Mouse (Mus musculus) spleen, adult 2 months (tissue): ENCODE measurements at regions not wholly inside any gene's neighbourhood (a gene's known extent, or its start where the extent isn't known, plus 50 kb on each side); places are given as distances from the start of the nearest gene placed in this dataset.

Source experiments
- DNase-seq, 2 experiments: peaks; one replicate each; pipeline versions ENCODE4 v3.0.0 to v3.0.0-alpha.2; 2012 to 2021; ENCODE audit warnings: low spot score in 2 of 2, low read depth in 1 of 2
- H3K27ac ChIP-seq: fragments of 200-500 bp; 2 replicates; pipeline ENCODE4 v1.5.1; 2012; ENCODE audit warnings: low read length, inconsistent platforms; ENCODE audit not compliant: insufficient read depth
- H3K27me3 ChIP-seq: fragments of 200-500 bp; 2 replicates; pipeline ENCODE4 v1.6.1; 2012; ENCODE audit warnings: mild to moderate bottlenecking, moderate library complexity, low read length, inconsistent platforms; ENCODE audit not compliant: control insufficient read depth, insufficient read depth
- H3K36me3 ChIP-seq: fragments of 200-500 bp; 2 replicates; pipeline ENCODE4 v1.6.1; 2012; ENCODE audit warnings: mild to moderate bottlenecking, low read length, inconsistent platforms; ENCODE audit not compliant: control insufficient read depth, insufficient read depth
- H3K4me1 ChIP-seq: fragments of 200-500 bp; 2 replicates; pipeline ENCODE4 v1.6.1; 2011; ENCODE audit warnings: inconsistent platforms; ENCODE audit not compliant: control insufficient read depth, insufficient read depth, insufficient read length
- H3K4me3 ChIP-seq: fragments of 200-500 bp; 2 replicates; pipeline ENCODE4 v1.5.1; 2011; ENCODE audit warnings: mild to moderate bottlenecking, inconsistent platforms; ENCODE audit not compliant: insufficient read depth, insufficient read length; ENCODE audit errors: extremely low read depth
- CTCF ChIP-seq: fragments of 200-500 bp; IDR thresholded peaks from 2 replicates; pipeline ENCODE4 v1.5.1; 2011; ENCODE audit warnings: mild to moderate bottlenecking, inconsistent platforms; ENCODE audit not compliant: insufficient read depth, insufficient read length, insufficient replicate concordance; ENCODE audit errors: extremely low read depth
- POLR2A ChIP-seq: fragments of 200-500 bp; IDR thresholded peaks from 2 replicates; pipeline ENCODE4 v1.6.1; 2011; ENCODE audit warnings: low read depth, low read length, inconsistent platforms
- WGBS: fragments of 180-500 bp; shearing (Covaris S2); methylation state at CpG from one replicate; pipeline ENCODE4 v1.1.7; 2018; 5-methylcytosine and 5-hydroxymethylcytosine counted together

GRCm38 (mm10) chr5:64022633-64023323 lies 54.1 kb upstream of the Rell1 start:
- no peaks in the 10 kb centered on the region for H3K36me3 ChIP-seq
- TF ChIP-seq CTCF (no peak), POLR2A (no peak)
- 85% methylated on average over 18 of the region's 18 CpGs for WGBS
- no peak overlapping the region for H3K27ac ChIP-seq
- H3K4me1 ChIP-seq: no peaks in the 10 kb centered on the region; the same call in 1 of the 2 replicates
- no peaks in the 10 kb centered on the region for H3K27me3 ChIP-seq
- DNase-seq: no peak
- no peak overlapping the region for H3K4me3 ChIP-seq

- TF ChIP-seq CTCF: no peak
- no peak for TF ChIP-seq POLR2A
- Histone ChIP-seq H3K4me3 (no peak overlapping the region), H3K36me3 (no peaks in the 10 kb centered on the region), H3K27me3 (no peaks in the 10 kb centered on the region), H3K4me1 (no peaks in the 10 kb centered on the region; the same call in 1 of the 2 replicates), H3K27ac (no peak overlapping the region)
- DNase-seq: no peak
Measured at GRCm38 (mm10) chr5:64023324-64023650, 54.6 kb upstream of the Rell1 start.

DNA sequence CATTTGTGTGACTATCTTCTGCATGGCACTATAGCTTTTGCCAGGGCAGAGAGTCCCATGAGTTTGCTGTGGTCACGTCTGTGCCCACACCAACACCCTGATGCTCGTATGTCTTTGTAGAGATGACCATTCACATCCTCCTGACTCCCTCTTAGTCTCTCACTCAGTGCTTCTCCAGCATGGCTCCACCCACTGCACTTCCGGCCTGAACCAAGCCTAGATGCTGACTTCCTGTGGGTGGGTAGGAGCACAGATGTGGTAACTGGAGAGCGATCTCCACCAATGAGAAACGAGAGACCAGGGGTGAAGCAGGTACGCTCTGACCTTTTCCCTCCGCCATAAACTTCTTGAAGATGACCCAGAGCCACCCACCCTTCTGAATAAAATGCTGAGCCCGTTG lies 55.7 kb upstream of the Rell1 start:
- Histone ChIP-seq H3K4me1 (peaks cover 2% of the 10 kb centered on the region), H3K4me3 (no peak overlapping the region), H3K27ac (no peak overlapping the region), H3K36me3 (no peaks in the 10 kb centered on the region), H3K27me3 (no peaks in the 10 kb centered on the region)
- 53% methylated on average over 8 of the region's 8 CpGs for WGBS
- peak in 1 of 2 experiments; percentile 48 for DNase-seq
- TF ChIP-seq CTCF (no peak), POLR2A (no peak)

DNA sequence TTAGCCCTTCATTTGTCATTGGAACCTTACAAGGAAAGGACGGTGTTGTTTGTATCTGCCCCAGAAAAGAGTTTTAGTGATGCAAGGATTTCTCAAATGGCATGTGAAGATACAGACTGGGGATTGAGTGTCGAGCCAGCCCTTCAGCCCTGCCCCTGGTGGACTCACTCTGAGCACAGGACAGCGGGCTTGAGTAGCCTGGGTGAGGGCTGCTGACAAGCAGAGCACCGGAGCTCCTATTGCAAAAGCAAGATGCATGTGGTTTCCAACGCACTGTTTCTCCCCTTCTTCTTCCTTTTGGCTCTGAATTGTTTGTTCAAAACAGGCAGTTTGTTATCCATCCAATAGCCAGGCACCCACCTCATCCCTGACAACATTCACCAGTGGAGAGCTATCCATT lies 59.0 kb upstream of the Rell1 start:
- H3K4me1 ChIP-seq: peaks cover 8% of the 10 kb centered on the region
- no peak overlapping the region for H3K27ac ChIP-seq
- WGBS: 85% methylated on average over 5 of the region's 5 CpGs
- H3K4me3 ChIP-seq: no peak overlapping the region
- TF ChIP-seq CTCF: no peak
- TF ChIP-seq POLR2A: no peak
- no peaks in the 10 kb centered on the region for H3K36me3 ChIP-seq
- no peaks in the 10 kb centered on the region for H3K27me3 ChIP-seq
- DNase-seq: no peak

DNA sequence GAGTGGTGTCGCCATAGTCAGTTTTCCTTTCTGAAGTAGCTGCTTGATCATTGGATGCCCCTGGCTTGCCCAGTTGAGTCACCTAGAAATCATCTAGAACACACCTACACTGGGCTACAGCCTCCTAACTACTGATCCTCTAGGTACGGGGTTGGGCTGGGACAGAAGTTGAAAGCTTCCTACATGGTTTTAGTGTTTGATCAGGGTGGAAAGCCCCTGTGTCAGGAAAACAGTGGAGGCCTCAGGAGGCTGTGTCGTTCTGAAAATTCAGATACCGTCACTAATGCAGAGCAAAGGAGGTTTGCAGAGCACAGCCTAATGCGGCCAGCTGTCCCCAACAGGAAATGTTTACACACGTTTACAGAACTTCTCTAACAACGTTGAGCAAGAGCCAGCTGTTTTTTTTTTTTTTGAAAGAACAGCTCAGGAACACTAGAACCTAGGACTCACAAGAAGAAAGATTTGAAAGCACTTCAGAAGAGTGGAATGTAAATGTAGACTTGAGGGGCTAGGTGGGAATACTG lies 61.0 kb upstream of the Rell1 start:
- H3K27ac ChIP-seq: no peak overlapping the region
- H3K27me3 ChIP-seq: no peaks in the 10 kb centered on the region
- 19% methylated on average over 7 of the region's 7 CpGs for WGBS
- DNase-seq: peak; percentile 45 to 58
- no peak overlapping the region for H3K4me3 ChIP-seq
- peaks cover 8% of the 10 kb centered on the region for H3K4me1 ChIP-seq
- H3K36me3 ChIP-seq: no peaks in the 10 kb centered on the region
- TF ChIP-seq POLR2A (no peak), CTCF (no peak)

DNA sequence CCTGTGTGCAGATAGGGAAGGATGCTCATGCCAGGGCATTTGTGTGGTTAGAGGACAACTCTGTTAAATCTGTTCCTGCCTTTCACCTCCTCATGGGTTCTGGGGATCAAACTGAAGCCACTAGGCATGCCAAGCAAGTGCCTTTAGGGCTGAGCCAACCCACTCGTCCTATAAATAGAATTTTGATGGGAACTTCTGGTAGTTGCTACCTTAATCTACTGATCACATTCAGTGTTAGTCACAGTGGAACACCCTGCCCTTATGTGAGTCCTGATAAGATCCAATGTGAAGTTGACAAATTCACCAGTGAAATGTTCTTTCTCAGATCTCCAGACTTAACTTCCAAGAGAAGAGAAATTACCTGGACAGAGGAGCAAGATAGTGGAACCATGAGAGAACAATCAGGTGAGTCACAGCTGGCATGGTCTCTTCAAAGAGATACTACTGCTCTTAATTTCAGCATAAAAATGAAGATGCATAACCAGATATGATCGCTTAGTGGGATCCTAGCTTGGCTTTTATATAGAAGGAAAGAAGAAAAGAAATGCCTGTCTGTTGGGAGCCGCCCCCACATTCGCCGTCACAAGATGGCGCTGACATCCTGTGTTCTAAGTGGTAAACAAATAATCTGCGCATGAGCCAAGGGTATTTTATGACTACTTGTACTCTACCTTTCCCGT lies 61.7 kb upstream of the Rell1 start:
- no peak for TF ChIP-seq POLR2A
- TF ChIP-seq CTCF: no peak
- no peaks in the 10 kb centered on the region for H3K27me3 ChIP-seq
- 89% methylated on average over 7 of the region's 8 CpGs for WGBS
- H3K4me3 ChIP-seq: no peak overlapping the region
- peaks cover 8% of the 10 kb centered on the region for H3K4me1 ChIP-seq
- no peak overlapping the region for H3K27ac ChIP-seq
- peak in 1 of 2 experiments; percentile 53 for DNase-seq
- no peaks in the 10 kb centered on the region for H3K36me3 ChIP-seq

GRCm38 (mm10) chr5:64038394-64038793 lies 54.4 kb upstream of the Pgm2 start:
- DNase-seq: no peak
- no peaks in the 10 kb centered on the region for H3K36me3 ChIP-seq
- H3K27ac ChIP-seq: no peak overlapping the region
- no peaks in the 10 kb centered on the region for H3K27me3 ChIP-seq
- peaks cover 9% of the 10 kb centered on the region; the same call in 1 of the 2 replicates for H3K4me1 ChIP-seq
- TF ChIP-seq POLR2A: no peak
- TF ChIP-seq CTCF: no peak
- WGBS: 88% methylated on average over 5 of the region's 5 CpGs
- H3K4me3 ChIP-seq: no peak overlapping the region
